Mouse (Mus musculus): ENCODE measurements at regions not wholly inside any gene's neighbourhood (a gene's known extent, or its start where the extent isn't known, plus 50 kb on each side); places are given as distances from the start of the nearest gene placed in this dataset.

- TF ChIP-seq CTCF (IDR thresholded peaks at IDR 0.05; ENCODE audit: low read depth) (no peak), EP300 (IDR thresholded peaks at IDR 0.05; ENCODE audit: low read depth) (no peak)
Observed at GRCm38 (mm10) chr15:90819949-90820655, 140.9 kb upstream of the Cpne8 start.
